Comparison of ENCODE assay signal across 22 mouse cellular contexts in the genomic region with DNA sequence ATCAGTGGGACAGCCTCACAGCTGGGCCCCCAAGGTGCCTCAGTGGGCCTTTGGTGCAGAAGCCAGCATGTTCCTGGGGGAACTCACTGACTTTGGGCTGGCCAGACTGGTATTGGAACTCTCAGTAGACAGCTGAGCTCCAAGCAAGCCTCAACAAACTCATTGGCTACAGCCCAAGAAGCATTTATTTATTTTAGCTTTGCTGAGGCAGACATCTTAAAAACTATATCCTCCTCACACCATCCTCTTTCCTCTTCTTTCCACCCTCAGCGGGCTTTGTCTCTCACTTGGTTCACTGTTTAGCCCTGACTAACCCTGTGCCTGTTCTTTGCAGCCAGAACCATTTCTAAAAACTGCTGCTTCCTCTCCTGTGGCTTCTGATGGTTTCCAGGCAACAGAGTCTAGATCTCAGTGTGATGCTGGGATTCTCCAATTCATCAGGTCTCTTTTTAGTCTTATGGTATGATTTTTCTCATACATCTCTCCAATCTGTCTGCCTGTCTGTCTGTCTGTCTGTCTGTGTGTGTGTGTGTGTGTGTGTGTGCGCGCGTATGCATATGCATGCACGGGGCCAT.
DNase-seq lines count a peak whose midpoint lies in the region; ATAC-seq and TF ChIP-seq lines count a peak whose summit lies in the region.
"Had no signal": no experiment of that assay in that cellular context is flagged by ENCODE, and none has a peak within 500 bp of the region (broad histone marks: within the 10 kb centered on the region; RNA-seq: fewer than 3 reads in every experiment).

No protein-coding gene starts in this region.

- H3K27ac ChIP-seq in forebrain, postnatal 0 days (ENCODE audit: low read depth, low read length), result peak overlapping the region; percentile 77
- H3K27ac ChIP-seq in forebrain, embryonic 11.5 days (ENCODE audit: low read depth, low read length), result no peak overlapping the region
- H3K27ac ChIP-seq in layer of hippocampus, adult 2 months, result peak overlapping the region; percentile 71
- H3K27ac ChIP-seq: heart, embryonic 13.5 days; midbrain, embryonic 10.5 days had no signal

- ATAC-seq in forebrain, postnatal 0 days, result peak; percentile 74; the same call in 1 of the 2 replicates
- no peak for ATAC-seq in forebrain, embryonic 11.5 days (replicated peaks; ENCODE audit: low FRiP score)
- no peak for ATAC-seq in erythroid progenitor cell, adult 5-6 weeks (replicated peaks; ENCODE audit: low FRiP score, poor library complexity, severe bottlenecking)
- ATAC-seq: hindbrain, embryonic 16.5 days had no signal

- H3K4me3 ChIP-seq in forebrain, postnatal 0 days (ENCODE audit: low read depth, low read length), result no peak overlapping the region
- no peak overlapping the region for H3K4me3 ChIP-seq in forebrain, embryonic 11.5 days (ENCODE audit: low read depth, low read length)
- no peak overlapping the region for H3K4me3 ChIP-seq in layer of hippocampus, adult 2 months
- H3K4me3 ChIP-seq: heart, embryonic 13.5 days; midbrain, embryonic 10.5 days had no signal

- no peaks in the 10 kb centered on the region for H3K27me3 ChIP-seq in forebrain, postnatal 0 days (ENCODE audit: insufficient read depth, low read length)
- H3K27me3 ChIP-seq in forebrain, embryonic 11.5 days (ENCODE audit: control insufficient read depth, insufficient read depth, low read length), result no peaks in the 10 kb centered on the region
- H3K27me3 ChIP-seq: CH12.LX; heart, embryonic 13.5 days had no signal

- WGBS in forebrain, postnatal 0 days, result 81% methylated on average over 5 of the region's 5 CpGs
- WGBS in forebrain, embryonic 11.5 days, result 90% methylated on average over 5 of the region's 5 CpGs

- no peaks in the 10 kb centered on the region for H3K9me3 ChIP-seq in forebrain, postnatal 0 days (ENCODE audit: low read length)
- no peaks in the 10 kb centered on the region for H3K9me3 ChIP-seq in forebrain, embryonic 11.5 days (ENCODE audit: control insufficient read depth, low read length)
- H3K9me3 ChIP-seq: heart, embryonic 13.5 days; midbrain, embryonic 10.5 days had no signal

- no peaks in the 10 kb centered on the region for H3K36me3 ChIP-seq in forebrain, postnatal 0 days (ENCODE audit: insufficient read depth)
- no peaks in the 10 kb centered on the region for H3K36me3 ChIP-seq in forebrain, embryonic 11.5 days (ENCODE audit: control insufficient read depth, insufficient read depth, low read length)
- H3K36me3 ChIP-seq: heart, embryonic 13.5 days; midbrain, embryonic 10.5 days had no signal

- TF ChIP-seq CTCF in forebrain, postnatal 0 days (IDR thresholded peaks at IDR 0.05; ENCODE audit: low read depth), result no peak
- no peak for TF ChIP-seq CTCF in layer of hippocampus, adult 2 months (conservative IDR thresholded peaks at IDR 0.05)

- H3K4me1 ChIP-seq in forebrain, postnatal 0 days (ENCODE audit: insufficient read depth), result peaks cover 3% of the 10 kb centered on the region; the same call in 1 of the 2 replicates
- no peaks in the 10 kb centered on the region for H3K4me1 ChIP-seq in forebrain, embryonic 11.5 days (replicated peaks; ENCODE audit: control insufficient read depth, insufficient read depth, low read length)
- H3K4me1 ChIP-seq: midbrain, embryonic 10.5 days had no signal

- peak; percentile 52 for DNase-seq in forebrain, postnatal 0 days
- DNase-seq in forebrain, embryonic 11.5 days (ENCODE audit: low spot score), result no peak
- peak; percentile 31 to 46 for DNase-seq in layer of hippocampus, adult 2 months (ENCODE audit: low spot score in 2 of 2)
- no peak for DNase-seq in layer of hippocampus, postnatal 25 days (ENCODE audit: extremely low spot score in 1 of 2, low spot score in 1 of 2)
- DNase-seq in right cerebral cortex, adult 2 months (ENCODE audit: low spot score in 2 of 2), result peak; percentile 29 to 34
- DNase-seq in right cerebral cortex, postnatal 4 days, result no peak
- DNase-seq in spleen, postnatal 36 days (ENCODE audit: low spot score in 2 of 2), result no peak
- DNase-seq: cerebellum, adult 11 months; cerebellum, postnatal 36 days; heart, adult 11 months; heart, postnatal 36 days; kidney, adult 2 months; kidney, postnatal 14 days; lung, adult 18-20 months; lung, postnatal 4 days; retina, postnatal 1 day; thymus, postnatal 4 days had no signal

- H3K9ac ChIP-seq in forebrain, postnatal 0 days, result no peak overlapping the region
- no peak overlapping the region for H3K9ac ChIP-seq in forebrain, embryonic 11.5 days (ENCODE audit: low read length)
- H3K9ac ChIP-seq: heart, embryonic 13.5 days had no signal

- no peak overlapping the region for H3K4me2 ChIP-seq in forebrain, postnatal 0 days (ENCODE audit: low read depth)
- H3K4me2 ChIP-seq in forebrain, embryonic 11.5 days (ENCODE audit: low read depth, low read length, severe bottlenecking), result no peak overlapping the region
- H3K4me2 ChIP-seq: heart, embryonic 13.5 days had no signal

Comparison
In these comparisons a context has a peak if more than half of its experiments do, and no peak if none do; other contexts are left out.
1. DNase-seq: peak in forebrain, postnatal 0 days (single experiment), layer of hippocampus, adult 2 months (2 of 2) and right cerebral cortex, adult 2 months (2 of 2); none in forebrain, embryonic 11.5 days (single experiment), layer of hippocampus, postnatal 25 days (0 of 2), right cerebral cortex, postnatal 4 days (single experiment) and spleen, postnatal 36 days (0 of 2).